Mouse (Mus musculus): ENCODE results near the gene Olfr1264. TPM values are rescaled to one million over a fixed set of nuclear protein-coding genes. Genes with fewer than 3 reads are reported as not detected.

Gene Olfr1264
- polyA plus RNA-seq (2014; fragmentation: Illumina TruSeq; extraction: RNeasy Lipid Tissue Mini Kit (QIAGEN cat#74804); ENCODE audit: low read depth, low replicate concordance), result not detected

DNA sequence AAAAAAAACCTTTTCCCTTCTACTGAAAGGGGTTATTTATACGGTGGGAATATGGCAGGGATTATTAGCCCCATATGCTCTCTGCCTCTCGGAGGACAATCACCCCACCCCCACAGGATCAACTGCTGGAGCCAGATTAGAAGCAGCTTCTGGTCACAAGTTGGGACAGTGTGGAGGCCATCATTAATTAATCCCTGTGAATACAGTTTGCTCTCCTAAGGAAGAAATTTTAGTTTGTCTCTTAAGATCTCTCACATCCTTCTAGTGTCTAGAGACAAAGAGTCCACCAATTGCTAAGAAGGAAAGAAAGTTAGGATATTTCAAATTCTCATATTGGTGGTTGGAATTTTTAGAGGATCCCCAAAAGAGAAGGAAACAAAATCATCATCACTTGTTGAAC, at the start of gene Olfr1264:
Gene Olfr1264, minus strand, starts transcription at position 101 of the 400 bp plus-strand sequence.

DNA sequence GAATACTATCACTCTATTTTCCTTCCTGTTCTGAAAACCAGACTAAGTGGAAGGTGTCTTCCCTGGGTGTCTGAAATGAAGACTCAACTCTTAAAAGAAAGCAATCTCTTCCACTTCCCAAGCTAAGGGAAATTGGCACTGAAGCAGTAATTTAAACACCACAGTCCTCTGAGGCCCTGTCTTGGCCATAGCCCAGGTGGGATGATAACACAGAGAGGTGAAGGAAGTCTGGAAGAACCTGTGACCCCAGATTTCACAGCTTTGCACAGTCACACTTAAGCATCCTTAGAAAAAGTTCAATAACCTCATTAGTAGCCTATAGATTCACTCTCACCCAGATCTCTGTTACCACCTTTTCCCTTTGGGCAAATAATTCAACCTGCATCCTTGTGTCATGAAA, 38.1 kb upstream of the Olfr1264 start, which contains the start of gene Olfr140:
Gene Olfr140, minus strand, starts transcription at position 101 of the 400 bp plus-strand sequence.

DNA sequence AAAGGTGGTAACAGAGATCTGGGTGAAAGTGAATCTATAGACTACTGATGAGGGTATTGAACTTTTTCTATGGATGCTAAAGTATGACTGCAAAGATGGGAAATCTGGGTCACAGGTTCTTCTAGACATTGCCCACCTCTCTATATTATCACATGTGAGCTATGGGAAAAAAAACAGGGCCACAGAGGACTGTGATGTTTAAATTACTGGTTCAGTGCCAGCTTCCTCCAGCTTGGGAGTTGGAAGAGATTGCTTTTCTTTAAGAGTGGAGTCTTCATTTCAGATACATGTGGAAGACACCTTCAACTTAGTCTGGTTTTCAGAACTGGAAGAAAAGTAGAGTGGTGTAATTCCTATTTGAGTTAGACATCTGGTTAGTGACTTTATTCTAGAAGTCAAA, 9.7 kb upstream of the Olfr1264 start, which contains the start of gene Olfr1265:
Gene Olfr1265, plus strand, starts transcription at position 301 of the 400 bp plus-strand sequence.

DNA sequence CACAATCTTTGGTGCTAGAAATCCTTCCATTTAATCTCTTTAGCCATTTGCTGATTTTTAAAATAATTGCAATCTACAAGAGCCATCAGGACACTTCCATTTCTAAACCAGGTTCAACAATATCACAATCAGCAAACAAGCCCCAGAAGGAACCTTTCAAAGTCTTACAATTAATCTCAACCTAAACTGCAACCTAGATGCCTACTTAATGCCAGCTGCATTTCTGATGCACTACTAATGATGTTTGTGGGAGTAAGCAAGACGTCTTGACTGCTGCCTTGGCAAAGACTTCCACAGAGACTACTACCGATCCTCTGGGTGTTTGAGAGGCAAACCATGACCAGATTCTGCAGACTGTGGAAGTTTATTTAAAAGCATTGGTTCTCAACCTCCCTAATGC, 13.5 kb downstream of the Olfr1264 start, which contains the start of gene Olfr1263:
Gene Olfr1263, plus strand, starts transcription at position 301 of the 400 bp plus-strand sequence.

DNA sequence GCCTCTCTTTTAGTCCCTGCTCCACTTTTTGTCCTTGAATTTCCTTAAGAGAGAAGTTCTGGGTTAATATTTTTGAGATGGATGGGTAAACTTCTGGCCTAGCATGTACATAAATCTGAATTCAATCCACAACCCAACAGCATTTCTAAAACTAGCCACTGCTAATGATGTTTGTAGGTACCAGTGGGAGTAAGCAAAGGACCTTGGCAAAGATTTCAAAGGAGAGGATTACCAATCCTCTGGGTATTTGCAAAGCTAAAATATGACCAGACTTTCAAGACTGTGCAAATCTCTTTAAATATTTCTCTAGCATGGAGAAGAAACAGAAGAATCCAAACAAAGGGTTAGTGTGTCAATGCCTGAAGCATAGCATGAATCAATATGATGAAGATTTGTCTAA, 25.5 kb downstream of the Olfr1264 start, which contains the start of gene Olfr1262:
Gene Olfr1262, plus strand, starts transcription at position 301 of the 400 bp plus-strand sequence.

DNA sequence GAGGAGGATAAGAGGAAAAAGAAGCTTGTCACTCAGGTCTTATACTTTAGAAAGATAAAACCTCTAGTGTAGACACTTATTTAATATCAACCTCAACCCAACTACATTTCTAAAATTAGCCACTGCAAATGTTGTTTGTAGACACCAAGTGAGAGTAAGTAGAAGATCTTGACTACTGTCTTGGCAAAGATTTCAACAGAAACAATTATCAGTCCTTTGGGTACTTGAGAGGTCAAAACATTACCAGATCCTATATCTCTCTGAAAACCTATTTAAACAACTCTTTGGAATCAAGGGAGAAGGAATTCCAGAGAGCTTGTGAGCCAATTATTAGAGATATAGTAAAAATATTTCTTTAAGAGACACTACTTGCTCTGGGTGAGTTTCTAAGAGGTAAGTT, 34.5 kb downstream of the Olfr1264 start, which contains the start of gene Olfr1261:
Gene Olfr1261, plus strand, starts transcription at position 301 of the 400 bp plus-strand sequence.

DNA sequence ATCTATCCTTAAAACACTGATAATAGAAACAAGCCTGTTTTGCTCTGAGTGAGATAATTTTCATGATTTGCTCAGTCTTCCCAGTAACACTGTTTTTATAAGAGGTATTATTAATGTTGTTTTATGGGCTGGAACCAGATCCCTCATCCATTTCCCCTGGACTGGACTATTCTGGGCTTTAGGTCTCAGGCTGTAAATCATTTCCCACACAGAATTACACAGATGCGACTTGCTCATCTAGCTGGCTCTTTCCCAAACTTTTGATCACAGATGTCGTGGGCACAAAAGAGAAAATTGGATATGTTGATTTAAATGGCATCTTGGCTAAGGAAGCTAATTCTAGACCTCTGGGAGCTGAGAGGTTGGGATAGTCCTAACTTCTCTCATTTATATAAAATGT, 51.2 kb downstream of the Olfr1264 start, which contains the start of gene Olfr1260:
Gene Olfr1260, plus strand, starts transcription at position 157 of the 400 bp plus-strand sequence.

Other genes starting within 250 kb of the Olfr1264 start
- gene Olfr1254, start 232.0 kb downstream of the Olfr1264 start, polyA plus RNA-seq (2014; fragmentation: Illumina TruSeq; extraction: RNeasy Lipid Tissue Mini Kit (QIAGEN cat#74804); ENCODE audit: low read depth, low replicate concordance), result not detected
- gene Olfr1255, start 213.5 kb downstream of the Olfr1264 start, polyA plus RNA-seq (2014; fragmentation: Illumina TruSeq; extraction: RNeasy Lipid Tissue Mini Kit (QIAGEN cat#74804); ENCODE audit: low read depth, low replicate concordance), result not detected
- not detected for gene Olfr1256, start 184.0 kb downstream of the Olfr1264 start, polyA plus RNA-seq (2014; fragmentation: Illumina TruSeq; extraction: RNeasy Lipid Tissue Mini Kit (QIAGEN cat#74804); ENCODE audit: low read depth, low replicate concordance)
- gene Olfr48, start 177.4 kb downstream of the Olfr1264 start, polyA plus RNA-seq (2014; fragmentation: Illumina TruSeq; extraction: RNeasy Lipid Tissue Mini Kit (QIAGEN cat#74804); ENCODE audit: low read depth, low replicate concordance), result not detected
- not detected for gene Olfr1257, start 147.1 kb downstream of the Olfr1264 start, polyA plus RNA-seq (2014; fragmentation: Illumina TruSeq; extraction: RNeasy Lipid Tissue Mini Kit (QIAGEN cat#74804); ENCODE audit: low read depth, low replicate concordance)
- gene Olfr1258, start 98.3 kb downstream of the Olfr1264 start, polyA plus RNA-seq (2014; fragmentation: Illumina TruSeq; extraction: RNeasy Lipid Tissue Mini Kit (QIAGEN cat#74804); ENCODE audit: low read depth, low replicate concordance), result not detected
- gene Olfr1259, start 76.9 kb downstream of the Olfr1264 start, polyA plus RNA-seq (2014; fragmentation: Illumina TruSeq; extraction: RNeasy Lipid Tissue Mini Kit (QIAGEN cat#74804); ENCODE audit: low read depth, low replicate concordance), result not detected
- gene Olfr1260, start 51.2 kb downstream of the Olfr1264 start, polyA plus RNA-seq (2014; fragmentation: Illumina TruSeq; extraction: RNeasy Lipid Tissue Mini Kit (QIAGEN cat#74804); ENCODE audit: low read depth, low replicate concordance), result not detected
- gene Olfr1261, start 34.4 kb downstream of the Olfr1264 start, polyA plus RNA-seq (2014; fragmentation: Illumina TruSeq; extraction: RNeasy Lipid Tissue Mini Kit (QIAGEN cat#74804); ENCODE audit: low read depth, low replicate concordance), result not detected
- gene Olfr1262, start 25.4 kb downstream of the Olfr1264 start, polyA plus RNA-seq (2014; fragmentation: Illumina TruSeq; extraction: RNeasy Lipid Tissue Mini Kit (QIAGEN cat#74804); ENCODE audit: low read depth, low replicate concordance), result not detected
- not detected for gene Olfr1263, start 13.4 kb downstream of the Olfr1264 start, polyA plus RNA-seq (2014; fragmentation: Illumina TruSeq; extraction: RNeasy Lipid Tissue Mini Kit (QIAGEN cat#74804); ENCODE audit: low read depth, low replicate concordance)
- gene Olfr1265, start 9.8 kb upstream of the Olfr1264 start, polyA plus RNA-seq (2014; fragmentation: Illumina TruSeq; extraction: RNeasy Lipid Tissue Mini Kit (QIAGEN cat#74804); ENCODE audit: low read depth, low replicate concordance), result not detected
- gene Olfr140, start 38.0 kb upstream of the Olfr1264 start, polyA plus RNA-seq (2014; fragmentation: Illumina TruSeq; extraction: RNeasy Lipid Tissue Mini Kit (QIAGEN cat#74804); ENCODE audit: low read depth, low replicate concordance), result not detected
- not detected for gene Olfr1269, start 95.8 kb upstream of the Olfr1264 start, polyA plus RNA-seq (2014; fragmentation: Illumina TruSeq; extraction: RNeasy Lipid Tissue Mini Kit (QIAGEN cat#74804); ENCODE audit: low read depth, low replicate concordance)
- gene Olfr32, start 116.7 kb upstream of the Olfr1264 start, polyA plus RNA-seq (2014; fragmentation: Illumina TruSeq; extraction: RNeasy Lipid Tissue Mini Kit (QIAGEN cat#74804); ENCODE audit: low read depth, low replicate concordance), result not detected
- gene Olfr1270, start 127.5 kb upstream of the Olfr1264 start, polyA plus RNA-seq (2014; fragmentation: Illumina TruSeq; extraction: RNeasy Lipid Tissue Mini Kit (QIAGEN cat#74804); ENCODE audit: low read depth, low replicate concordance), result not detected
- not detected for gene Olfr1506, start 198.9 kb upstream of the Olfr1264 start, polyA plus RNA-seq (2014; fragmentation: Illumina TruSeq; extraction: RNeasy Lipid Tissue Mini Kit (QIAGEN cat#74804); ENCODE audit: low read depth, low replicate concordance)
- not detected for gene Olfr142, start 232.0 kb upstream of the Olfr1264 start, polyA plus RNA-seq (2014; fragmentation: Illumina TruSeq; extraction: RNeasy Lipid Tissue Mini Kit (QIAGEN cat#74804); ENCODE audit: low read depth, low replicate concordance)
- not detected for gene Olfr1271, start 245.5 kb upstream of the Olfr1264 start, polyA plus RNA-seq (2014; fragmentation: Illumina TruSeq; extraction: RNeasy Lipid Tissue Mini Kit (QIAGEN cat#74804); ENCODE audit: low read depth, low replicate concordance)